Mouse (Mus musculus): ENCODE results near the gene Tacstd2. TPM values are rescaled to one million over a fixed set of nuclear protein-coding genes. Genes with fewer than 3 reads are reported as not detected.

The Tacstd2 gene
- polyA plus RNA-seq (2015; fragmentation: Nextera tagmentation; extraction: Ambion mirVana), result 1.6 and 2.7 TPM in 2 replicates

DNA sequence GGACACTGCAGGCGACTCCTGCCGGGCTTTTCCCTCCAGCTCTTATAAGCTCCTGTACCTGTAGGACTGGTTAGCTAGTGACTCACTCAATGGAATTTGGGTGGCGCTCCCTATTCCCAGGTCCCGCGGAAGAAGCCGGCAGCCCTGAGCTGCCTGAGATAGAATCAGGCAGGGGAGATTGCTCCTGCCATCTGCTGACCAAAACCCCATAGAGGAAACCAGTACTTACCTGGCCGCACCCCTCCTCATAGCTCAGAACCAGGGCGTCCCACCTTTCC lies at the start of gene Tacstd2:
Gene Tacstd2, minus strand, starts transcription at position 20 of the 278 bp plus-strand sequence.
- peaks cover 49% of the 10 kb centered on the region for H3K27me3 ChIP-seq (ENCODE audit: control insufficient read depth, insufficient read depth, low read length)
- ATAC-seq (replicated peaks; ENCODE audit: extremely low read depth, insufficient read depth, low FRiP score), result no peak
- H3K4me1 ChIP-seq (ENCODE audit: control insufficient read depth, insufficient read depth, low read length), result peaks cover 12% of the 10 kb centered on the region
- H3K4me3 ChIP-seq (ENCODE audit: low read length), result peak within 1 kb of the TSS; percentile 56
- peak within 1 kb of the TSS; percentile 90 for H3K4me2 ChIP-seq (ENCODE audit: low read depth, low read length)
- no peaks in the 10 kb centered on the region for H3K36me3 ChIP-seq (ENCODE audit: control insufficient read depth, insufficient read depth)
- H3K9ac ChIP-seq (ENCODE audit: low read length), result peak within 1 kb of the TSS; percentile 41
- H3K9me3 ChIP-seq (replicated peaks; ENCODE audit: control insufficient read depth, low read length), result no peaks in the 10 kb centered on the region
- no peak within 1 kb of the TSS for H3K27ac ChIP-seq (ENCODE audit: low read length)
- WGBS, result 7% methylated on average over 8 of the region's 8 CpGs

DNA sequence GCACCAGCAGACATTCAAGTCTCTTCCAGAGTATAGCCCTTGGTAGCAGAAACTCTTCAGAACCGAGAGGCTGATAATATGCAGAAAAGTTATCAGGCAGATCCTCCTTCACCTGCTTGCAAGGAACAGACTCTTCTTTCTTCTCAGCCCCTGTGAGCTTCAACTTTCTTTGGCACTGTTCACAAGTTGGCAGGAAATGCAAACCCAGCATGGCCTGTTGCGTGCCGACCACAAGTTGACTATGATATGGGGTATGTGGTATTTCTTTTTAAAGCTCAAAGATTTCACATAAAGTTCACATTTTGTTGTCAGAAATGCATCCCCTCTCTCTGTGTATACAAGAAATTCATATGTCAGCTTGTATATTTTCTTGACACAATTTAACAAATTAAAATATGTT lies 30.7 kb upstream of the Tacstd2 start:
- no peaks in the 10 kb centered on the region for H3K27me3 ChIP-seq (ENCODE audit: control insufficient read depth, insufficient read depth, low read length)
- H3K4me1 ChIP-seq (ENCODE audit: control insufficient read depth, insufficient read depth, low read length), result no peaks in the 10 kb centered on the region
- H3K27ac ChIP-seq (ENCODE audit: low read length), result no peak overlapping the region
- H3K36me3 ChIP-seq (ENCODE audit: control insufficient read depth, insufficient read depth), result no peaks in the 10 kb centered on the region
- H3K9me3 ChIP-seq (replicated peaks; ENCODE audit: control insufficient read depth, low read length), result no peaks in the 10 kb centered on the region
- WGBS, result 63% methylated on average over 3 of the region's 3 CpGs
- ATAC-seq (replicated peaks; ENCODE audit: extremely low read depth, insufficient read depth, low FRiP score), result no peak
- H3K4me3 ChIP-seq (ENCODE audit: low read length), result no peak overlapping the region
- no peak overlapping the region for H3K9ac ChIP-seq (ENCODE audit: low read length)
- H3K4me2 ChIP-seq (ENCODE audit: low read depth, low read length), result no peak overlapping the region

DNA sequence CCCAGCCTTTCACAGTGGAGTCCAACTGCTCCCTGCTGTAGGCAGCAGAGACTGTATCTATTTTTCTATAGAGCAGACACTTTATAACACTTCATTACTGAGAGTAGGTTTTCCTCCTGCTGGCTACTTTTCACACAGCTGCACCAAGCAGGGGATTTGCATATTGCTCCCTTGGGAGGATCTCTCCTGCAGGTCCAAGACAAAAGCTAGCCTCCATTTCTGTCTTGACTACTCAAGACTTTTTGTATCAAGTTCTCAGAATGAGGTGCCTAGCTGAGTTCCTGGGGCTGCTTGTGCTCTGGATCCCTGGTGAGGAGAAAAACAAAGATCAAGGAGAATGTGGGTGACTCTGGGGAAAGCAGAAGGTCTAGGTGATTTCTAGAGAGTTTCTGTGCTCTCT lies 19.8 kb upstream of the Tacstd2 start:
- Histone ChIP-seq H3K9me3 (replicated peaks; ENCODE audit: control insufficient read depth, low read length) (no peaks in the 10 kb centered on the region), H3K27me3 (ENCODE audit: control insufficient read depth, insufficient read depth, low read length) (no peaks in the 10 kb centered on the region), H3K27ac (ENCODE audit: low read length) (no peak overlapping the region), H3K36me3 (ENCODE audit: control insufficient read depth, insufficient read depth) (no peaks in the 10 kb centered on the region), H3K4me2 (ENCODE audit: low read depth, low read length) (no peak overlapping the region), H3K9ac (ENCODE audit: low read length) (no peak overlapping the region), H3K4me1 (ENCODE audit: control insufficient read depth, insufficient read depth, low read length) (no peaks in the 10 kb centered on the region), H3K4me3 (ENCODE audit: low read length) (no peak overlapping the region)
- ATAC-seq (replicated peaks; ENCODE audit: extremely low read depth, insufficient read depth, low FRiP score), result no peak

DNA sequence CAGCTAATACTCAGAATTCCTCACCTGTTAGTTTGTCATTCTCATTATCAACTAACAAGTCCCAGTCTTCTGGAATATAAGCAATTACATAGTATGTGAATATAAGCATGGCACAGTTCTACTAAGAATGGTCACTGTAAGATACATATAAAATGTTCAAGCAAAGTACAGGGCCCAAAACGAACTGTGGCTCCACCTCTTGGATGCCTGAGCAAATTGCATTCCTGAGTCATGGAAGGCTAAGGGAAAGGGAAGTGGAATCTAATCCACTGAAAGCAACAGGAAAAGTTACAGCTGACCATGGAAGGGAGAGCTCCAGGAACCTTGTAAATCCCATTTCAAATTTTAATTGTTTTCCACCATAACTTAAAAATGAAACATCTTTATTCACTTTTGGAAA lies 14.0 kb upstream of the Tacstd2 start:
- no peak for ATAC-seq (replicated peaks; ENCODE audit: extremely low read depth, insufficient read depth, low FRiP score)
- 9% methylated on average over 1 of the region's 1 CpGs for WGBS
- Histone ChIP-seq H3K4me3 (ENCODE audit: low read length) (no peak overlapping the region), H3K27ac (ENCODE audit: low read length) (no peak overlapping the region), H3K9ac (ENCODE audit: low read length) (no peak overlapping the region), H3K4me1 (ENCODE audit: control insufficient read depth, insufficient read depth, low read length) (no peaks in the 10 kb centered on the region), H3K36me3 (ENCODE audit: control insufficient read depth, insufficient read depth) (no peaks in the 10 kb centered on the region), H3K4me2 (ENCODE audit: low read depth, low read length) (no peak overlapping the region), H3K27me3 (ENCODE audit: control insufficient read depth, insufficient read depth, low read length) (no peaks in the 10 kb centered on the region), H3K9me3 (replicated peaks; ENCODE audit: control insufficient read depth, low read length) (no peaks in the 10 kb centered on the region)

DNA sequence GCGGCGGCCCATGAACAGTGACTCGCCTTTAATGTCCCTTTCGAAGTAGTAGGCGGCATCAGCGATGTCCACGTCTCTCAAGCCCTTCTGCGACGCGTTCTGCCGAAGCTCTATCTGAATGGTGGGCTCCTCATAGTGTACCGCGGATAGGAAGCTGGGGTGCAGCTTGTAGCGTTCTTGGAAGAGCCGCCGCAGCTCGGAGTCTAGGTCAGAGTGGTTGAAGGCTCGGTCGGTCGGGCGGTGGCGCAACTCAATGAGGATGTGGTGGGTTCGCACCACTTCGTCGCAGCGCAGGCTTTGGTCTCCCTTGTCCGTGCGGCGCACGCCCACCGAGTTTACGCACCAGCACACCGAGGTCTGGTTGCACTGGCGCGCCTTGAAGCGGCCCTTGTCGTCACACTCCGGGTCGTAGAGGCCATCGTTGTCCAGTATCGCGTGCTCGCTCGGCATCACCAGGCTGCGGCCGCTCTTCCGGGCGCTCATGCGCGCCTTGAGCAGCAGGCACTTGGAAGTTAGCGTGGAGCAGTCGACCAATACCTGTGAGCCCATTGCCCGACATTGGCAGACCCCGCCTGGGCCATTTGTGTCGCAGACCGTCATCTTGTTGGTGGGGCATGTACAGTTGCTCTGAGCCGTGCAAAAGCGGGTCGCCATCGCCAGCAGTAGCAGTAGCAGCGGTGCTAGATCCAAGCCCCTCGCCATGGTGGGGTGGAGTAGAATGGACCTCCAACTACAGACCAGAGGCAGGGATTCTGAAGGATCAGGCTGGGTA lies 405 bp downstream of the Tacstd2 start:
- Histone ChIP-seq H3K36me3 (ENCODE audit: control insufficient read depth, insufficient read depth) (no peaks in the 10 kb centered on the region), H3K9ac (ENCODE audit: low read length) (peak overlapping the region; percentile 41), H3K9me3 (replicated peaks; ENCODE audit: control insufficient read depth, low read length) (no peaks in the 10 kb centered on the region), H3K27me3 (ENCODE audit: control insufficient read depth, insufficient read depth, low read length) (peaks cover 49% of the 10 kb centered on the region), H3K4me2 (ENCODE audit: low read depth, low read length) (peak overlapping the region; percentile 90), H3K27ac (ENCODE audit: low read length) (no peak overlapping the region), H3K4me3 (ENCODE audit: low read length) (peak overlapping the region; percentile 56), H3K4me1 (ENCODE audit: control insufficient read depth, insufficient read depth, low read length) (peaks cover 12% of the 10 kb centered on the region)
- ATAC-seq (replicated peaks; ENCODE audit: extremely low read depth, insufficient read depth, low FRiP score), result peak; percentile 8; the same call in 1 of the 2 replicates
- 1% methylated on average over 62 of the region's 62 CpGs for WGBS

DNA sequence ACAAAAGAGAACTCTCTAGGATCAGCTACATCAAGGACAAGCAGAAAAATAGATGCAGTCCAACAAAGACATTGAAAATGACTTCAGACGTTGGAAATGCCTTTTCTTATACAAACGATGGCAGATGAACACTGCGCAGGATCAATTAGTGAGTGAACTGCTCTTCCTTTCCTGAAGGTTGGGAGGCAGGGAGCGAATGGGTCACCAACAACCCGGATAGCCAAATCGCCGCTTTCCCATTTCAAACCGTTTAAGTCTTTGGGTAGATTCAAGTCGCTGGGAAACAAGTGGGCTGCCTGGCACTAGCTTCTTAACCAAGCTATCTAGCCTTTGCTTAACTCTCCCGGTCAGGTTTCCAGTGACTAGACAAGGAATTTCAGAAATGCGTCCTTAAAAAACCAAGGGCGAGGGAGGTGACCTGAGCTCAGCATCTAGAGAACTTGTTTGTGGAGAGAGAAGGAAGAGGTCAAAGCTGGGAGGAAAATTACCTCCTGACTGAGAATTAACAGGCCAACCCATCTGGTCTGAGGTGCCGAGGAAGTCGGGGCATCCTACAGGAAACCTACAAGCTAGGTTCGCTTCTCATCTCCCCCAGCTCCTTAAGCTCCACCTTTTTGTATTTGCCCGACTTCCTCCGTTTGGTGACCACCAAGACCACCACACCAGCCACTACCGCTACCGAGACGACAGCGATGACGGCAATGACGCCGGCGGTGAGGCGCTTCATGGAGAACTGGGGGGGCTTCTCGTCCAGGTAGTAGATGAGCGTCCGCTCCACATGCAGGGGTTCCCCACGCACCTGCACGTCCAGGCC lies 1.2 kb downstream of the Tacstd2 start:
- ATAC-seq (replicated peaks; ENCODE audit: extremely low read depth, insufficient read depth, low FRiP score), result no peak
- H3K4me2 ChIP-seq (ENCODE audit: low read depth, low read length), result peak overlapping the region; percentile 90
- H3K36me3 ChIP-seq (ENCODE audit: control insufficient read depth, insufficient read depth), result no peaks in the 10 kb centered on the region
- H3K9ac ChIP-seq (ENCODE audit: low read length), result peak overlapping the region; percentile 27
- H3K27ac ChIP-seq (ENCODE audit: low read length), result no peak overlapping the region
- peaks cover 49% of the 10 kb centered on the region for H3K27me3 ChIP-seq (ENCODE audit: control insufficient read depth, insufficient read depth, low read length)
- no peaks in the 10 kb centered on the region for H3K9me3 ChIP-seq (replicated peaks; ENCODE audit: control insufficient read depth, low read length)
- H3K4me1 ChIP-seq (ENCODE audit: control insufficient read depth, insufficient read depth, low read length), result peaks cover 12% of the 10 kb centered on the region
- 10% methylated on average over 31 of the region's 31 CpGs for WGBS
- H3K4me3 ChIP-seq (ENCODE audit: low read length), result peak overlapping the region; percentile 56

DNA sequence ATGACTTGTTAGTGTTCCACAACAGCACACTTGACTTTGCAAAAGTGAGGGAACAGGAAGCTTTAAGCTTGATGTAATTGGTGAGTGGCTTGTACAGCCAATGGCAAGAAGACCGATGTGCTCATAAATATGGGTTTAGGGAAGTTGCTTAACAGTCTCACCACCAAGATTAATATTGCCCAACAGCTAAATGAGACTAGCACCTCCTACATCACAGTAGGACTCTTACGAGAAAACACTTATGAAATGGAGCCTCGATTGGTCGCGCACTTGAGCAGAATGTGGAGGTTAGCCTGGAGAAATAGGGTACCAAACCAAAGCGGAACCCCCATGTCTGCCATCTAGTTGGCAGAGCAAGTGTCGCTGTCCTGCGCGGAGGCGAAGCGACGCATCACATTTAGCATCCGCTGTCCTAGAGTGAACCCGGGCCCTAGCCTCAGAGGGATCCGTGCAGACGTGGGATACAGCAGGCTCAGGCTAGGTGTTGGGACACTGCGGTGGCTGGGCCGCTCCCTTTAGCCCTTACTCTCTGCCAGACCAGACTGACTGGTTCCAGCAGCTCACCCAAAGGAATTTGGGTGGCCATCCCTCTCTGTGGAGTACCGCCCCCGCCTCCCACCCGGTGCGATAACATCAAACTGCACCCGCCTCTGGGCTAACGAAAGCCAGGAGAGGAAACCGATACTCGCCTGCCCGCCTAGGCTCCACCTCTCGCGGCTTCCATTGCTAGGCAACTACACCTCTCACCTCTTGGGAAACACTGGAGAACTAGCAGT lies 2.7 kb downstream of the Tacstd2 start:
- 0 out of 2 replicates have a peak, but pooled peaks have one; percentile 44 for ATAC-seq (replicated peaks; ENCODE audit: extremely low read depth, insufficient read depth, low FRiP score)
- 8% methylated on average over 29 of the region's 29 CpGs for WGBS
- H3K9ac ChIP-seq (ENCODE audit: low read length), result no peak overlapping the region

DNA sequence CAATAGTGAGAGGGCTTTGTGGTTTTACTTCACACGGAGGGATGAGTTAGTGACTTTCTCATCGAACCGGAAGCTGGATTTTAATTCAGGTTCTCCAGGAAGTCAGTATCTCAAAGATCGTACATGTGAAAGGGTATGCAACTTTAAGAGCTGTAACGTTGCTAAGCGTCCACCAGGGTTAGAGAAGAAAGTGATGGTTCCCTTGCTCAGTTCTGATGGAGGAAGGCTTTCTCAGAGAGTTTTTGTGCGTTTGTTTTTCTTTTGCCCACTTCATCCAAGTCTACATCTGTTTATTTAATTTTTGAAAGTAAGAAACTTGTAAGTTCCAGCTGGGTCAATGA lies 3.8 kb downstream of the Tacstd2 start:
- WGBS, result 59% methylated on average over 7 of the region's 7 CpGs
- ATAC-seq (replicated peaks; ENCODE audit: extremely low read depth, insufficient read depth, low FRiP score), result no peak
- Histone ChIP-seq H3K4me2 (ENCODE audit: low read depth, low read length) (no peak overlapping the region), H3K36me3 (ENCODE audit: control insufficient read depth, insufficient read depth) (no peaks in the 10 kb centered on the region), H3K4me3 (ENCODE audit: low read length) (no peak overlapping the region), H3K27ac (ENCODE audit: low read length) (no peak overlapping the region), H3K9me3 (replicated peaks; ENCODE audit: control insufficient read depth, low read length) (no peaks in the 10 kb centered on the region), H3K27me3 (ENCODE audit: control insufficient read depth, insufficient read depth, low read length) (peaks cover 45% of the 10 kb centered on the region), H3K4me1 (ENCODE audit: control insufficient read depth, insufficient read depth, low read length) (peaks cover 12% of the 10 kb centered on the region), H3K9ac (ENCODE audit: low read length) (no peak overlapping the region)

More for the DNA sequence above, 2.7 kb downstream of the Tacstd2 start:
- H3K4me1 ChIP-seq (ENCODE audit: control insufficient read depth, insufficient read depth, low read length), result peaks cover 12% of the 10 kb centered on the region
- no peaks in the 10 kb centered on the region for H3K36me3 ChIP-seq (ENCODE audit: control insufficient read depth, insufficient read depth)
- H3K27me3 ChIP-seq (ENCODE audit: control insufficient read depth, insufficient read depth, low read length), result peaks cover 49% of the 10 kb centered on the region
- H3K4me3 ChIP-seq (ENCODE audit: low read length), result peak overlapping the region; percentile 33
- no peaks in the 10 kb centered on the region for H3K9me3 ChIP-seq (replicated peaks; ENCODE audit: control insufficient read depth, low read length)
- peak overlapping the region; percentile 50 for H3K4me2 ChIP-seq (ENCODE audit: low read depth, low read length)
- no peak overlapping the region for H3K27ac ChIP-seq (ENCODE audit: low read length)

Data from heart, embryonic 16.5 days (tissue).